Mouse (Mus musculus) urinary bladder, postnatal 25 days (tissue): ENCODE results near the gene Gm21988.

ENCODE experiments used
- DNase-seq: peaks from one replicate; pipeline ENCODE4 v3.0.0; 2022; ENCODE audit warnings: low spot score

Gene Gm21988

GRCm38 (mm10) chr11:70239541-70240279, at the start of gene Gm21988, which contains the start of gene Rnasek:
TSS of gene Gm21988 (minus strand) at chr11:70239830.
TSS of gene Rnasek (minus strand) at chr11:70239842.
- DNase-seq: peak; percentile 71

GRCm38 (mm10) chr11:70289236-70289635, 49.6 kb upstream of the Gm21988 start:
- peak; percentile 32 for DNase-seq

- DNase-seq: peak; percentile 29
Observed at GRCm38 (mm10) chr11:70288102-70288501, 48.5 kb upstream of the Gm21988 start.

- no peak for DNase-seq
Observed at GRCm38 (mm10) chr11:70285686-70286085, 46.1 kb upstream of the Gm21988 start.

- DNase-seq: no peak
Observed at GRCm38 (mm10) chr11:70284757-70285156, 45.1 kb upstream of the Gm21988 start.

GRCm38 (mm10) chr11:70283666-70284065, 44.0 kb upstream of the Gm21988 start:
- DNase-seq: no peak

GRCm38 (mm10) chr11:70280441-70280840, 40.8 kb upstream of the Gm21988 start:
- DNase-seq: no peak

GRCm38 (mm10) chr11:70278961-70279360, 39.3 kb upstream of the Gm21988 start:
- DNase-seq: no peak

GRCm38 (mm10) chr11:70271641-70272040, 32.0 kb upstream of the Gm21988 start:
- DNase-seq: no peak

GRCm38 (mm10) chr11:70266405-70266804, 26.8 kb upstream of the Gm21988 start:
- no peak for DNase-seq

- no peak for DNase-seq
Observed at GRCm38 (mm10) chr11:70265819-70266218, 26.2 kb upstream of the Gm21988 start.

GRCm38 (mm10) chr11:70265252-70265651, 25.6 kb upstream of the Gm21988 start:
- no peak for DNase-seq

GRCm38 (mm10) chr11:70259035-70259434, 19.4 kb upstream of the Gm21988 start:
- no peak for DNase-seq

- DNase-seq: peak; percentile 56
Observed at GRCm38 (mm10) chr11:70254931-70255531, 15.4 kb upstream of the Gm21988 start, which contains the start of gene Alox12. TSS of gene Alox12 (minus strand) at chr11:70255353.

GRCm38 (mm10) chr11:70254337-70254736, 14.7 kb upstream of the Gm21988 start:
- DNase-seq: no peak

- DNase-seq: no peak
Observed at GRCm38 (mm10) chr11:70251853-70252252, 12.2 kb upstream of the Gm21988 start.

- DNase-seq: no peak
Observed at GRCm38 (mm10) chr11:70250150-70250549, 10.5 kb upstream of the Gm21988 start.

GRCm38 (mm10) chr11:70247136-70247845, 7.7 kb upstream of the Gm21988 start:
- DNase-seq: peak; percentile 70

GRCm38 (mm10) chr11:70242591-70242990, 3.0 kb upstream of the Gm21988 start:
- no peak for DNase-seq

- DNase-seq: no peak
Observed at GRCm38 (mm10) chr11:70238591-70239440, 814 bp downstream of the Gm21988 start.

GRCm38 (mm10) chr11:70237457-70238167, 2.0 kb downstream of the Gm21988 start, which contains the start of gene 0610010K14Rik:
TSS of gene 0610010K14Rik (minus strand) at chr11:70237914.
- peak; percentile 96 for DNase-seq
